Mouse (Mus musculus): ENCODE data around the gene Glra4. TPM values are rescaled to one million over a fixed set of nuclear protein-coding genes. Genes with fewer than 3 reads are reported as not detected.

Glra4 gene
- total and polyA plus RNA-seq, 3 experiments: not detected

GRCm38 (mm10) chrX:136740791-136741650, 38.9 kb downstream of the Glra4 start:
- DNase-seq (ENCODE audit: extremely low read depth): peak; percentile 94
- no peak overlapping the region for H3K4me2 ChIP-seq (ENCODE audit: insufficient read depth, low read depth, poor library complexity, severe bottlenecking)
- TF ChIP-seq USF2 (conservative IDR thresholded peaks at IDR 0.05; ENCODE audit: low read depth, low read length) (peak; percentile 62), TCF12 (IDR thresholded peaks at IDR 0.05; ENCODE audit: low read depth, low read length) (peak; percentile 77), ELF1 (IDR thresholded peaks at IDR 0.05; ENCODE audit: low read depth, low read length) (no peak), MAFK (IDR thresholded peaks at IDR 0.05; ENCODE audit: insufficient replicate concordance, low read length) (no peak), NELFE (IDR thresholded peaks at IDR 0.05; ENCODE audit: low read depth, low read length) (peak; percentile 89), KAT2A (IDR thresholded peaks at IDR 0.05; ENCODE audit: insufficient replicate concordance, low read length) (no peak), MXI1 (IDR thresholded peaks at IDR 0.05; ENCODE audit: low read depth, low read length) (no peak), CHD2 (IDR thresholded peaks at IDR 0.05; ENCODE audit: low read length) (peak; percentile 28), ZKSCAN1 (IDR thresholded peaks at IDR 0.05; ENCODE audit: borderline replicate concordance, low read depth, low read length) (no peak), NRF1 (IDR thresholded peaks at IDR 0.05; ENCODE audit: low read depth, low read length) (no peak; the same call in 1 of the 2 replicates), USF1 (IDR thresholded peaks at IDR 0.05; ENCODE audit: low read depth, low read length) (peak; percentile 81), ZMIZ1 (IDR thresholded peaks at IDR 0.05; ENCODE audit: low read depth, low read length) (peak; percentile 72; the same call in 1 of the 2 replicates), TBP (conservative IDR thresholded peaks at IDR 0.05; ENCODE audit: low read depth, low read length) (peak; percentile 95), RAD21 (IDR thresholded peaks at IDR 0.05; ENCODE audit: low read depth, low read length) (no peak), POLR2A (IDR thresholded peaks at IDR 0.05; ENCODE audit: low read depth, low read length) (peak; percentile 89), JUN (IDR thresholded peaks at IDR 0.05; ENCODE audit: insufficient read depth, low read depth, low read length) (no peak), UBTF (IDR thresholded peaks at IDR 0.05; ENCODE audit: low read depth, low read length) (no peak), HCFC1 (IDR thresholded peaks at IDR 0.05; ENCODE audit: low read depth, low read length) (no peak), SIN3A (IDR thresholded peaks at IDR 0.05; ENCODE audit: low read length) (no peak), CTCF (conservative IDR thresholded peaks at IDR 0.05 in 1 of 2, IDR thresholded peaks at IDR 0.05 in 1 of 2; ENCODE audit: low read depth in 2 of 2, low read length in 2 of 2) (no peak), MEF2A (IDR thresholded peaks at IDR 0.05; ENCODE audit: borderline replicate concordance, low read depth, low read length) (no peak), ETS1 (conservative IDR thresholded peaks at IDR 0.05; ENCODE audit: low read depth, low read length) (no peak), BHLHE40 (IDR thresholded peaks at IDR 0.05; ENCODE audit: low read depth, low read length) (no peak), EP300 (IDR thresholded peaks at IDR 0.05; ENCODE audit: low read length) (no peak), E2F4 (IDR thresholded peaks at IDR 0.05; ENCODE audit: insufficient replicate concordance, low read depth, low read length) (no peak), MYC (IDR thresholded peaks at IDR 0.05; ENCODE audit: low read depth, low read length) (no peak), JUND (conservative IDR thresholded peaks at IDR 0.05; ENCODE audit: low read depth, low read length) (no peak), SMC3 (IDR thresholded peaks at IDR 0.05; ENCODE audit: low read depth, low read length) (no peak)
- dilution Hi-C loops (cut with MboI; ENCODE audit: extremely low pct_ligation_motif_present, extremely low pct_unique_long_range_greater_than_20kb, low sequenced_read_pairs) (no loop called here), in situ Hi-C loops (cut with MboI; ENCODE audit: low pct_ligation_motif_present, low pct_unique_long_range_greater_than_20kb, low sequenced_read_pairs) (loop anchor here (10.0 to 25.0 kb wide), 2 partner anchors 116 to 271 kb away; no protein-coding TSS in a partner anchor)
- H3K79me2 ChIP-seq (replicated peaks; ENCODE audit: control insufficient read depth, extremely low read depth, insufficient read depth, poor library complexity, severe bottlenecking): peaks cover 27% of the 10 kb centered on the region
- H3K9ac ChIP-seq (ENCODE audit: insufficient read depth, low read depth): peak overlapping the region; percentile 98
- peaks cover 0 to 3% of the 10 kb centered on the region in 2 experiments; a peak in 1 of 4 replicates for H3K4me1 ChIP-seq (ENCODE audit: control insufficient read depth in 1 of 2, insufficient read depth in 2 of 2)
- peaks cover 3 to 15% of the 10 kb centered on the region in 2 experiments for H3K36me3 ChIP-seq (replicated peaks in 1 of 2; ENCODE audit: control insufficient read depth in 1 of 2, insufficient read depth in 1 of 2, low read length in 1 of 2)
- no peaks in the 10 kb centered on the region for H3K9me3 ChIP-seq (replicated peaks; ENCODE audit: low read length)
- no peaks in the 10 kb centered on the region for H3K27me3 ChIP-seq (replicated peaks)
- peak overlapping the region; percentile 60 to 97 (median 85) for H3K4me3 ChIP-seq (replicated peaks in 1 of 3; ENCODE audit: low read depth in 2 of 3, low read length in 2 of 3, poor library complexity in 1 of 3)
- H3K27ac ChIP-seq (ENCODE audit: insufficient read depth, low read depth): peak overlapping the region; percentile 60; the same call in 1 of the 2 replicates
